Mouse (Mus musculus) megakaryocyte, embryonic 14.5 days (primary cell): Measurements from ENCODE around the gene Klhl12.

Experiments used
- FLI1 ChIP-seq: IDR thresholded peaks from 2 replicates; pipeline ENCODE4 v1.6.1; 2012; ENCODE audit warnings: low read length, inconsistent platforms, mixed read lengths
- GATA1 ChIP-seq: IDR thresholded peaks from 3 replicates; pipeline ENCODE4 v1.6.1; 2012; ENCODE audit warnings: mixed read lengths, low read length, inconsistent platforms, borderline replicate concordance

- TF ChIP-seq GATA1 (no peak; the same call in 2 of the 3 replicates), FLI1 (no peak)
These were observed 29.0 kb upstream of the Klhl12 start for GRCm38 (mm10) chr1:134426289-134426688.
